Mouse (Mus musculus) embryonic fibroblast, embryonic 13.5 days (primary cell): ENCODE measurements around the gene Pithd1.

ENCODE experiments used
- CTCF ChIP-seq: IDR thresholded peaks from 2 replicates; pipeline ENCODE4 v1.5.1; 2011; ENCODE audit warnings: mild to moderate bottlenecking, control low read depth, low read length, moderate library complexity, borderline replicate concordance; ENCODE audit not compliant: insufficient read depth
- POLR2A ChIP-seq: IDR thresholded peaks from 2 replicates; pipeline ENCODE4 v1.6.1; 2011; ENCODE audit warnings: low read depth, mild to moderate bottlenecking, control low read depth, low read length, moderate library complexity

DNA sequence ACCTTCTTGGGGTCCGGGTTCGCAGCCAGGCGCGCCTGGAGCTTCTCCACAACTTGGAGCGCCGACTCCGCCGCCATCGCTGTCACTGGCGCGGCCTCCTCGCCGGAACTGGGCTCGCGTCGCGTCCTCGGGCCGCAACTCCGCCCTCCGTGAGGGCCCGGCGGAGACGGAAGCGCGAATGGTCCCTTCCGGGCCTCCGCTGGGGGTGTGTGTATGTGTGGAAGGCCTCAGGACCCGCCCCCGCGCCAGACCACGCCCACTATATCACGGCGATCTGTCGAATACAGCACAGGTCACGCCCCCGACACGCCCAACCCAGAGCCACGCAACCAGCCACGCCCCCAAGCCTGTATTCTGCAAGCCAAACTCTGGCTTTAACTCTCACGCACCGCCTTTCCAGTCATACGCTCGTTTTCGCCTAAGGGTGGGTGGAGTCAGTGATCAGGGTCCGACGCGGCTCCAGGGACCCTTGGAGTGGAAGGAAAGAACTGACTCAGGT is 34.5 kb upstream of the Pithd1 start, which contains the start of gene Eloa:
- peak; percentile 69 for TF ChIP-seq POLR2A
- no peak for TF ChIP-seq CTCF
